Mouse (Mus musculus) forebrain, postnatal 0 days (tissue): ENCODE measurements at regions not wholly inside any gene's neighbourhood (a gene's known extent, or its start where the extent isn't known, plus 50 kb on each side); places are given as distances from the start of the nearest gene placed in this dataset.

Experiments used
- ATAC-seq: fragments of 200-750 bp; cut with Nextera tagmentation; 2 replicates; pipeline ENCODE4 v1.8.0; 2017; ENCODE audit warnings: mild to moderate bottlenecking, moderate library complexity
- DNase-seq: peaks from one replicate; pipeline ENCODE4 v3.0.0-alpha.2; 2015
- H3K27ac ChIP-seq: fragments of 300-500 bp; sonication (generic); 2 replicates; pipeline ENCODE4 v1.5.1; 2014; ENCODE audit warnings: low read depth, mild to moderate bottlenecking, antibody characterized with exemption, low read length, moderate library complexity, mixed read lengths
- H3K27me3 ChIP-seq: fragments of 300-500 bp; sonication (generic); 2 replicates; pipeline ENCODE4 v1.6.1; 2014; ENCODE audit warnings: mild to moderate bottlenecking, low read length, mixed read lengths; ENCODE audit not compliant: insufficient read depth
- H3K36me3 ChIP-seq: fragments of 300-500 bp; sonication (generic); 2 replicates; pipeline ENCODE4 v1.6.1; 2014; ENCODE audit warnings: mild to moderate bottlenecking, moderate library complexity; ENCODE audit not compliant: insufficient read depth
- H3K4me1 ChIP-seq: fragments of 300-500 bp; sonication (generic); 2 replicates; pipeline ENCODE4 v1.6.1; 2014; ENCODE audit warnings: antibody characterized with exemption; ENCODE audit not compliant: insufficient read depth
- H3K4me2 ChIP-seq: fragments of 300-500 bp; sonication (generic); 2 replicates; pipeline ENCODE4 v1.6.1; 2014; ENCODE audit warnings: low read depth, mild to moderate bottlenecking, moderate library complexity
- H3K4me3 ChIP-seq: fragments of 300-500 bp; sonication (generic); 2 replicates; pipeline ENCODE4 v1.5.1; 2014; ENCODE audit warnings: low read depth, low read length, mixed read lengths
- H3K9ac ChIP-seq: fragments of 300-500 bp; sonication (generic); 2 replicates; pipeline ENCODE4 v1.6.1; 2014; ENCODE audit warnings: mild to moderate bottlenecking
- H3K9me3 ChIP-seq: fragments of 300-500 bp; sonication (generic); 2 replicates; pipeline ENCODE4 v1.6.1; 2016; ENCODE audit warnings: low read length
- CTCF ChIP-seq: sonication (generic); IDR thresholded peaks from 2 replicates; pipeline ENCODE4 v1.5.1; 2016; ENCODE audit warnings: antibody characterized with exemption, control low read depth, low read depth
- WGBS: fragments of 180-500 bp; shearing (Covaris S2); extraction: QIAGEN DNeasy Blood & Tissue Kit; methylation state at CpG from one replicate; pipeline ENCODE4 v1.1.7; 2014; 5-methylcytosine and 5-hydroxymethylcytosine counted together

DNA sequence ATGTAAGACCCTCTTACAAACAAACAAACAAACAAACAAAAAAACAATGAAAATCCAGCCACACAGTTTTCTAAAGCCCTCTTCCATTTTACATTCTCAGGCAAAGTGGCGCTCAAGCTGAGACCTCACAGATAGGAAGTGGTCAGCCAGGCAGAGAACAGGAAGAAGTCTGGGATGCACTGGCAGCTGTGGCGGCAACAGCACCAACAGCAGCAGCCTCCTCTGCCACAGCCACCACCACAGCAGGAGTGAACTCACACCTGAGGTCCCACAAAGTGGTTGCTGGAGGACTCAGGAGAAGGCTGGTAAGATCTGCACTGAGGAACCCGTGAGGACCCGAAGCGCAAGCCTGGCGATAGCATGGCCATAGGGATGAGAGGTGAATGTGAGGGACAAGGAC, 156.3 kb downstream of the Grm4 start:
- DNase-seq: no peak
- Histone ChIP-seq H3K36me3 (no peaks in the 10 kb centered on the region), H3K27me3 (no peaks in the 10 kb centered on the region), H3K9me3 (no peaks in the 10 kb centered on the region), H3K27ac (no peak overlapping the region), H3K9ac (no peak overlapping the region), H3K4me1 (no peaks in the 10 kb centered on the region), H3K4me3 (no peak overlapping the region), H3K4me2 (no peak overlapping the region)
- WGBS: 95% methylated on average over 6 of the region's 6 CpGs
- no peak for TF ChIP-seq CTCF
- ATAC-seq: no peak

DNA sequence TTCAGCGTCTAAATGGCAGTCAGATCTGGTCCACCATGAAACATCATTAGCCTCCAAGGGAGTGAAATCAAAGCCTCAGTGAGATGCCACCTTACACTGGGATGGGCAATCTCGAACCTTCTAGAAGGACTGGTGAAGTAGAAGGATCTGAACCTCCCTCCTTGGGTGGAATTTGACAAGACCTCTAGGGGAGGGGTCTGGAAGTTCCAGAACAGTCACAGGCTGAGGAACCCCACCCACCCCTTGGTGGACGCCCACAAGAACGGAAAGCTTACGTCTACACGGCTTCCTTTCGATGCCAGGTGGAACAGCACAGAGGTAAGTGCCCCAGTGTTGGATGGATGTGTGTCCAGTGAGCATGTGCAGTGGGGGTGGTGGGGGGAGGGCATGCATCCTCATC, 156.9 kb downstream of the Grm4 start:
- no peaks in the 10 kb centered on the region for H3K36me3 ChIP-seq
- ATAC-seq: no peak
- no peak overlapping the region for H3K9ac ChIP-seq
- no peak for DNase-seq
- H3K4me1 ChIP-seq: no peaks in the 10 kb centered on the region
- H3K4me2 ChIP-seq: no peak overlapping the region
- no peaks in the 10 kb centered on the region for H3K9me3 ChIP-seq
- no peak overlapping the region for H3K27ac ChIP-seq
- H3K4me3 ChIP-seq: no peak overlapping the region
- TF ChIP-seq CTCF: no peak
- H3K27me3 ChIP-seq: no peaks in the 10 kb centered on the region
- WGBS: 92% methylated on average over 7 of the region's 7 CpGs

DNA sequence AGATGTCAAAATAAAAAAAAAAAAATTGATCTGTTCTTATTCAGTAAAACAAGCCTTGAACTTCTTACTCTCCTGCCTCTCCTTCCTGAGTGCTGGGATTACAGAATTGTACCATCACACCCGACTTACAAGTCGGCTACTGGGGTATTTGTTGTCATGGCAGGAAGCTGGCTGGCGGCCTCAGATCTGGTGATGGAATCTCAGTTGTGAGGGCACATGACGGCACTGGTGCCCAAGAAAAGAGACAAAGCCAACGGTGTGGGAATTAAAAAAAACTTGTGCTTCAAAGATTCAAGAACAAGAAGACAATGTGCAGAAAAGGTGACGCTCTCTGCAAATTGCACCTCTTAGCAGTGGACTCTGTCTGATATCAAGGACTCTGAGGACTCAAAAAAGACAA, 157.3 kb downstream of the Grm4 start:
- Histone ChIP-seq H3K27ac (no peak overlapping the region), H3K9ac (no peak overlapping the region), H3K4me2 (no peak overlapping the region), H3K4me1 (no peaks in the 10 kb centered on the region), H3K27me3 (no peaks in the 10 kb centered on the region), H3K4me3 (no peak overlapping the region), H3K9me3 (no peaks in the 10 kb centered on the region), H3K36me3 (no peaks in the 10 kb centered on the region)
- ATAC-seq (no peak), DNase-seq (no peak)
- no peak for TF ChIP-seq CTCF
- 81% methylated on average over 6 of the region's 6 CpGs for WGBS

DNA sequence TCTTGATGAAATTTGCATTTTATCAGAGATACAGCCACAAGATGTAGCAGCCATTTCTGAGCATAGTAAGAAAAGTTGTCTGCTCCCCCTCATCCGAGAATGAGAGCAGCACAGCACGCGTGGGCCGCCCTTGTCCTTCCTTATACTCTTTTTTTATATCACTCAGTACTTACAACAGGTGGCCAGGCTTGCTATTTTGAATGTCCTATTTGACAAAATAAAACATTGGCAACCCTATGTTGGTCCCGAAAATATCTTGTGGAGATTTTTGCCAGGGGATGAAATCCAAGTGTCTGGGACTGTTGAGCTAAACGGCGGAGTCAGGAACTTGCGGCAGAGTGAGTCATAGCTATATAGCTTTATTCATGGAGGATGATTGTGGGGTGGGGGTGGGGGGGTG, 158.0 kb upstream of the Lemd2 start:
- 78% methylated on average over 8 of the region's 8 CpGs for WGBS

DNA sequence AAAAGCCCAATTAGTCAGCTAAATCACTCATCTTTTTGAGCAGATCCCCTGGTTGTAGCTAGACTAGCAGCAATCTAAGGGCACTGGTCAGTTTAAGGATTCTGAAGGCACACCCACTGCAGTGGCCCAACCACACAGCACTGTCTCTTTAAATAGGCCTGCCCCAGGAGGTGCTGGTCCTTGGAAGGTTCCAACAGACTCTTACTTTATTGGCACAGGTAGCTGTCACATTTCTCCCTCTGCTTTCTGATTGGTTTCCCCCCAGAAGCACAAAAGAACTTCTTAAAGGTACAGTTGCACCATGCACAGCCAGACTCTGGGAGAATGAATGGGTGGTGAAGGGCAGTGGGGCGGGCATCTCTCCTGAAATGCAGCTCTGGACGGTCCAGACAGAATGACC, 157.1 kb upstream of the Lemd2 start:
- no peak overlapping the region for H3K27ac ChIP-seq
- H3K4me2 ChIP-seq: no peak overlapping the region
- H3K27me3 ChIP-seq: no peaks in the 10 kb centered on the region
- H3K36me3 ChIP-seq: no peaks in the 10 kb centered on the region
- H3K9ac ChIP-seq: no peak overlapping the region
- no peaks in the 10 kb centered on the region for H3K4me1 ChIP-seq
- DNase-seq (peak; percentile 54), ATAC-seq (peak; percentile 85)
- WGBS: 57% methylated on average over 2 of the region's 2 CpGs
- TF ChIP-seq CTCF: no peak
- H3K4me3 ChIP-seq: no peak overlapping the region
- H3K9me3 ChIP-seq: no peaks in the 10 kb centered on the region

More for the DNA sequence above, 158.0 kb upstream of the Lemd2 start:
- Histone ChIP-seq H3K36me3 (no peaks in the 10 kb centered on the region), H3K27ac (no peak overlapping the region), H3K4me3 (no peak overlapping the region), H3K9me3 (no peaks in the 10 kb centered on the region), H3K9ac (no peak overlapping the region), H3K27me3 (no peaks in the 10 kb centered on the region), H3K4me2 (no peak overlapping the region), H3K4me1 (no peaks in the 10 kb centered on the region)
- no peak for TF ChIP-seq CTCF
- DNase-seq (no peak), ATAC-seq (no peak)

DNA sequence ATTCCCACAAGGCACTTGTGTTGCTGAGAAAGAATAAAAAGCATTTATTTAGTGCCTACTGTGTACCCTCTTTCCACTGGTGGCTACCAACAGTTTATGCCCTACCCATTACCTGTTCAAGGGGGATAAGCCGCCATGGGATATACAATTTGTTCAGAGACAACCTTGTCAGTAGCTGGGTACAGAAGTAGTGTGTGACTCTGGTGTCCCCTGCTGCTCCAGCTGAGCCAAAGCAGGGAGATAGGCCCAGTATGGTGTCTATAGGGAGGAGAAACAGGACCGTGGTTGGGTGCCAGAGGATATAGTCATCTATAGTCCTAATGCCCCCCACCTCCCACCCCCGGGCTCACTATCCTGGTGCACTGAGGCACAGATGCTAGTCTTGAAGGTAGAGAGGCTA, 152.6 kb upstream of the Lemd2 start:
- peak; percentile 55 for TF ChIP-seq CTCF
- H3K4me2 ChIP-seq: no peak overlapping the region
- H3K36me3 ChIP-seq: no peaks in the 10 kb centered on the region
- no peak for DNase-seq
- no peak overlapping the region for H3K4me3 ChIP-seq
- ATAC-seq: no peak
- no peak overlapping the region for H3K9ac ChIP-seq
- no peaks in the 10 kb centered on the region for H3K4me1 ChIP-seq
- H3K27me3 ChIP-seq: no peaks in the 10 kb centered on the region
- H3K9me3 ChIP-seq: no peaks in the 10 kb centered on the region
- 83% methylated on average over 3 of the region's 3 CpGs for WGBS
- H3K27ac ChIP-seq: no peak overlapping the region

DNA sequence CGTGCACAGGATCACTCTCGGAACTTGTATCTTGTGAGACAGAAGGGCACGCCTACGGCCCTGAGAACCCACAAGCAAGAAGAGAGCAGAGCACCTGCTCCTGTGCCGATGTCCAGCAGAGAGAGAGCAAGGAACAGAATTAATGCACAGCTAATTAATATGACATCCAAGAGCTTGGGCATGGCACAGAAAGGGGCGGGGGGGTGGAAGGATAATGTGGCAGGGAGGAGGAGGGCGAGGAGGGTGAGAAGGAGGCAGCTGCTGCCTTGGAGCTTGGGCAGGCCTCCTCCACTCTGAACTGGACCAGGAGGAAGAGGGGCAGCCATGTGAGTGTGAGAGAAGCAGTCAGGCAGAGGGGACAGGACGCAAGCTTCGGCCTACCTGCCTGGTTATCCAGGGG, 151.4 kb upstream of the Lemd2 start:
- no peaks in the 10 kb centered on the region for H3K4me1 ChIP-seq
- 71% methylated on average over 9 of the region's 9 CpGs for WGBS
- no peak overlapping the region for H3K4me3 ChIP-seq
- DNase-seq (no peak), ATAC-seq (no peak)
- no peak overlapping the region for H3K9ac ChIP-seq
- H3K9me3 ChIP-seq: no peaks in the 10 kb centered on the region
- no peaks in the 10 kb centered on the region for H3K36me3 ChIP-seq
- no peak overlapping the region for H3K27ac ChIP-seq
- H3K27me3 ChIP-seq: no peaks in the 10 kb centered on the region
- H3K4me2 ChIP-seq: no peak overlapping the region
- no peak for TF ChIP-seq CTCF

DNA sequence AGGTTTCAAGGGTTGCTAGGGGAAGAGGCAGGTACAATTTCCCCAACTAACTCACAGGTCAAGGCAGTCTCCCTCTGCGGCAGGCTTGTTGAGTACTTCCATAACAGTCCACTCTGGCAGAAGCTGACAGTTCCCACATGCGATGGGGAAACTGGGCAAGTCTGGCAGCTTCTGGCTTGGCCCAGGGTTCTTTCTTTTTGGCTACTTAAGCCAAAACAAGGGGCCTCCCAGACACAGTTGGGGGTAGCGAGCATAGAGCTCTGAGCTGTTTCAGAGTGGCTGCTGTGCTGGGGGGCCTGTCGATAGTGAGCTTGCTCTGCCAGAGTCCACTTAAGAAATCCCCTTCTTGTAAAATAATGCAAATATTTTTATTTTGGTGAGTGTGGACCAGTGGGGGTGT, 150.8 kb upstream of the Lemd2 start:
- Histone ChIP-seq H3K4me3 (no peak overlapping the region), H3K4me2 (no peak overlapping the region), H3K27me3 (no peaks in the 10 kb centered on the region), H3K9ac (no peak overlapping the region), H3K27ac (no peak overlapping the region), H3K36me3 (no peaks in the 10 kb centered on the region), H3K9me3 (no peaks in the 10 kb centered on the region), H3K4me1 (no peaks in the 10 kb centered on the region)
- no peak for TF ChIP-seq CTCF
- ATAC-seq (no peak), DNase-seq (no peak)
- WGBS: 73% methylated on average over 4 of the region's 4 CpGs
